Mouse (Mus musculus): ENCODE data around the gene Gm3594. TPM values are rescaled to one million over a fixed set of nuclear protein-coding genes. Genes with fewer than 3 reads are reported as not detected.
"Not testable (repeated sequence)": the region's sequence is repeated elsewhere in the genome, so short reads cannot be mapped to it uniquely, and the experiment has no call there.

Gm3594 gene
- not detected in 2 replicates for polyA plus RNA-seq (2014; fragmentation: Nextera tagmentation; extraction: Ambion mirVana)

DNA sequence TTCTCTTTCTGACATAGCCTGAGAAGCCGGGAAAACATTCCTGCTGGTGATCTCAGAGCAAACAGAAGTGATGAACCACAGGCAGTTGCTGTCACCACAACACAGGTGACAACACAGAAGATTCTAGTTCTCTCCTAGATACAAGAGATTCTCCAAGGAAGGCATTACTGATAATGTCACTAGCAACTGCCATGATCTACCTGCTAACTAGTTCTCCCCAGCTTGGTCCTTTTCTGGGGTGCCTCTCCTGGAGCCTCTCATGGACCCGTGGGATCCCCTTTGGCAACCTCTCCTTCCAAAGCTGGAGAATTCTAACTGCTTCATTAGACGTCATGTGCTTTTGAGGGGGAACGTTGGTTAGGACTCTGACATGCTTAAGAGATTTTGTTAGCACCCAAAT lies at the start of gene Gm3594:
Gm3594 (minus strand) TSS at position 101 of the 400 bp plus-strand sequence.
- no CpG with 5 or more reads among the region's 4 CpGs for WGBS

DNA sequence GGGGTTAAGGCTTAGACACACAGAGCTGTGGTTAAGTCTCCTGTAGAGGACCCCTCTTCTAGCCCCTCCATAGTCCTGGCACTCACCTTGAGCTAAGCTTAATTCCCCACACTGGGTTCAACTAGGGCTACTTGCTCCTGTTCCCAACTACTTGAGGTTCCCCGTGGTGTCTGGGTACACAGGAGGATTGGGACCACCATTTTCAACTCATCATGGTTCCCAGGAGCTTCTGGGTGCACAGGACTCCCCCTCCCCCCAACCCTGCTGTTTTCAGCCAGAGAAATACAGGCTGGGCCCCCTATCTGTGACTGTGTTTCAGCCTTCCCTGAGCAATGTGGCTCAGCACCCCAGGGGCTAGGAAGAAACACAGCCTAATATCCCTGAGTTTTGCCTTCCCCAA lies 41.9 kb upstream of the Gm3594 start:
- 36% methylated on average over 1 of the region's 1 CpGs for WGBS
- not testable (repeated sequence) for ATAC-seq (ENCODE audit: low read depth); H3K27ac ChIP-seq (ENCODE audit: low read depth, low read length); H3K27me3 ChIP-seq (ENCODE audit: control insufficient read depth, insufficient read depth, low read length); H3K36me3 ChIP-seq (ENCODE audit: control insufficient read depth, insufficient read depth, low read length); H3K9ac ChIP-seq (replicated peaks; ENCODE audit: low read depth, low read length); H3K4me2 ChIP-seq (ENCODE audit: low read depth, low read length); H3K4me3 ChIP-seq (ENCODE audit: low read depth, low read length); H3K9me3 ChIP-seq (ENCODE audit: control insufficient read depth, low read length); H3K4me1 ChIP-seq (ENCODE audit: control insufficient read depth, insufficient read depth, low read length)

More for the DNA sequence above, at the start of gene Gm3594:
- not testable (repeated sequence) for H3K27ac ChIP-seq (ENCODE audit: low read depth, low read length); ATAC-seq (ENCODE audit: low read depth); H3K9ac ChIP-seq (replicated peaks; ENCODE audit: low read depth, low read length); H3K4me3 ChIP-seq (ENCODE audit: low read depth, low read length); H3K9me3 ChIP-seq (ENCODE audit: control insufficient read depth, low read length); H3K4me2 ChIP-seq (ENCODE audit: low read depth, low read length); H3K27me3 ChIP-seq (ENCODE audit: control insufficient read depth, insufficient read depth, low read length); H3K36me3 ChIP-seq (ENCODE audit: control insufficient read depth, insufficient read depth, low read length); H3K4me1 ChIP-seq (ENCODE audit: control insufficient read depth, insufficient read depth, low read length)

DNA sequence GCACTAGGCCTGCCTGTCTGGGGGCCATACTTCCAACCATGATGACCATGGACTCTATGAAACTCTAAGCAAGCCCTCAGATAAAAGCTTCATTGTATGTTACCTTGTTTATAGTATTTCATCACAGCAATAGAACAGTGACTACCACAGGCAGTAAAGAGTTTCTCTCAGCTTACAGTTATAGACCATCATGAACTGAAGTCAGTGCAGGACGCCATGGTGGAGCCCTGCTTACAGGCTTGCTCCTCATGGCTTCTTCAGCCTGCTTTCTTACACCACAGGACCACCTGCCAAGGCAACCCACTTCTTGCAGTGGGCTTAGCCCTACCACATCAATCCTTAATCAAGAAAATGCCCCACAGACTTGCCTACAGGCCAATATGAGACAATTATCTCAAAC lies 41.1 kb upstream of the Gm3594 start:
- not testable (repeated sequence) for H3K27ac ChIP-seq (ENCODE audit: low read depth, low read length); ATAC-seq (ENCODE audit: low read depth); H3K27me3 ChIP-seq (ENCODE audit: control insufficient read depth, insufficient read depth, low read length); H3K9me3 ChIP-seq (ENCODE audit: control insufficient read depth, low read length); H3K4me3 ChIP-seq (ENCODE audit: low read depth, low read length); H3K4me1 ChIP-seq (ENCODE audit: control insufficient read depth, insufficient read depth, low read length); H3K36me3 ChIP-seq (ENCODE audit: control insufficient read depth, insufficient read depth, low read length); H3K4me2 ChIP-seq (ENCODE audit: low read depth, low read length); H3K9ac ChIP-seq (replicated peaks; ENCODE audit: low read depth, low read length)
- WGBS = no CpG with 5 or more reads among the region's 1 CpGs

DNA sequence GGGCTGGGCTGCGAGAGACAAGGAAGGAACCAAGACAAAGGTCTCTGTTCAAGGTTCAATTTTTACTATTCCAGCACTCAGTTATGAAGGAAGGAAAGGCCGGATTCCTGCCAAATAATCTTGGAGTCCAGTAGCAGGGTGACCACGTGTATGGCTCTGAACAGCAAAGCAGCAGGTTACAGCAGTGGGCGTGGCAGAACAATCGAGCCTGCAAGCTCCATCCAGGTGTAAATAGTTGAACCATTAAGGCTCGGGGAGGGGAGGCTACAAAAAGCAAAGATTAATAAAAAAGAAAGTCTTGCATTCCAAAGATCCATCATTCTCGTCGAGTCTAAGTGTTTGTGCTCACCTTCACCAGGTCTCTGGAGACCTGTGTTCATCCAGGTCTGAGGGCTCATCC lies 37.7 kb upstream of the Gm3594 start:
- 77% methylated on average over 7 of the region's 8 CpGs for WGBS
- ATAC-seq (ENCODE audit: low read depth); H3K27ac ChIP-seq (ENCODE audit: low read depth, low read length); H3K4me2 ChIP-seq (ENCODE audit: low read depth, low read length); H3K4me1 ChIP-seq (ENCODE audit: control insufficient read depth, insufficient read depth, low read length); H3K9me3 ChIP-seq (ENCODE audit: control insufficient read depth, low read length); H3K9ac ChIP-seq (replicated peaks; ENCODE audit: low read depth, low read length); H3K36me3 ChIP-seq (ENCODE audit: control insufficient read depth, insufficient read depth, low read length); H3K4me3 ChIP-seq (ENCODE audit: low read depth, low read length); H3K27me3 ChIP-seq (ENCODE audit: control insufficient read depth, insufficient read depth, low read length): not testable (repeated sequence)

DNA sequence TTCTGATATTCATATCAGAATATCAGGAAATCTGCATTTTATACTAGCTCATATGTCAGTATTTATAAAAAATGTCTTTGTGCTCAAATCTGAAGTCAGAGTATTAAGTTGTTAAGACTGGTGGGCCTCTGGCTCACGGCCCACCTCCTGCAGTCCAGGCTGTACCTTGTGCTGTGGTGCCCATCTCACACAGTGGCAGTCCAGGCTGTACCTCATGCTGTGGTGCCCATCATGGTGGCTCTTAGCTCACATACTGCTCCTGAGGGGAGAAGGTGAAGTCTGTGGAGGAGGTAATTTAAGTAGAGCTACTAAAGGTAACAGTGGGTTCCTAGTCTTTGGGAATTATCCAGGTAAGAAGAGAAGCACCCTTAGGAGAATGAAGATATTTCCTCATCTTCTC lies 27.4 kb upstream of the Gm3594 start:
- not testable (repeated sequence) for H3K4me1 ChIP-seq (ENCODE audit: control insufficient read depth, insufficient read depth, low read length); H3K9ac ChIP-seq (replicated peaks; ENCODE audit: low read depth, low read length); H3K27ac ChIP-seq (ENCODE audit: low read depth, low read length); H3K4me3 ChIP-seq (ENCODE audit: low read depth, low read length); H3K9me3 ChIP-seq (ENCODE audit: control insufficient read depth, low read length); H3K4me2 ChIP-seq (ENCODE audit: low read depth, low read length); ATAC-seq (ENCODE audit: low read depth); H3K27me3 ChIP-seq (ENCODE audit: control insufficient read depth, insufficient read depth, low read length); H3K36me3 ChIP-seq (ENCODE audit: control insufficient read depth, insufficient read depth, low read length)
- WGBS = 94% methylated on average over 1 of the region's 1 CpGs

DNA sequence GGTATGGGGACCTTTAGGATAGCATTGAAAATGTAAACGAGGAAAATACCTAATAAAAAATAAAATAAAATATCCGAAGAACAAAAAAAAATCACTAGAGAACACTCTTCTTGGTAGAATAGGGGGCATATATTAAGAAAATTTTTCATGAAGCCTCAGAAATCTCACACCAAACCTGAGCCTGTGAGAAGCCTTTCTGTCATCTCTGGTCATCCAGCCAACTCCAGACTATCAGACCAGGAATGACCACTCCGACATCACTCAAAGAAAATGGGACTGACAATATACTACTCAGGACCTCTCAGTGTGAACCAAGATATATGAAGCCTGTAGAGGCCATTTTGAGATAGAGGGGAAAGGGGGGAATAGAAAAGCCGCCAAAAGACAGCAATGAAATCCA lies 3.6 kb downstream of the Gm3594 start:
- H3K4me1 ChIP-seq (ENCODE audit: control insufficient read depth, insufficient read depth, low read length); H3K36me3 ChIP-seq (ENCODE audit: control insufficient read depth, insufficient read depth, low read length); H3K4me2 ChIP-seq (ENCODE audit: low read depth, low read length); H3K4me3 ChIP-seq (ENCODE audit: low read depth, low read length); ATAC-seq (ENCODE audit: low read depth); H3K27me3 ChIP-seq (ENCODE audit: control insufficient read depth, insufficient read depth, low read length); H3K9ac ChIP-seq (replicated peaks; ENCODE audit: low read depth, low read length); H3K27ac ChIP-seq (ENCODE audit: low read depth, low read length); H3K9me3 ChIP-seq (ENCODE audit: control insufficient read depth, low read length): not testable (repeated sequence)
- 83% methylated on average over 2 of the region's 4 CpGs for WGBS

DNA sequence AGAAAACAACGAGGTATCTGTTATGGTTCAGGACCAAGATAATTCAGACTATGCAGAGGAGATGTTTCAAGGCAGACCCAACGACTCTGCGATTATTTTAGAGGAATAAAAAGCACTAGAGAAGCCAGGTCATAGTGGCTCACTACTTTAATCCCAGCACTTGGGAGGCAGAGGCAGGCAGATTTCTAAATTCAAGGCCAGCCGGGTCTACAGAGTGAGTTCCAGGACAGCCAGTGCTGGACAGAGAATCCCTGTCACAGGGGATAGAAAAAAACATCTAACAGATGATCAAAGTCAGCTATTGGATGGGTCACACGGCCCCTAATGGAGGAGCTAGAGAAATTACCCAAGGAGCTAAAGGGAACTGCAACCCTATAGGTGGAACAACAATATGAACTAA lies 4.2 kb downstream of the Gm3594 start:
- not testable (repeated sequence) for H3K9me3 ChIP-seq (ENCODE audit: control insufficient read depth, low read length); H3K9ac ChIP-seq (replicated peaks; ENCODE audit: low read depth, low read length); H3K4me1 ChIP-seq (ENCODE audit: control insufficient read depth, insufficient read depth, low read length); ATAC-seq (ENCODE audit: low read depth); H3K4me3 ChIP-seq (ENCODE audit: low read depth, low read length); H3K36me3 ChIP-seq (ENCODE audit: control insufficient read depth, insufficient read depth, low read length); H3K27ac ChIP-seq (ENCODE audit: low read depth, low read length); H3K4me2 ChIP-seq (ENCODE audit: low read depth, low read length); H3K27me3 ChIP-seq (ENCODE audit: control insufficient read depth, insufficient read depth, low read length)
- WGBS = 44% methylated on average over 1 of the region's 5 CpGs

DNA sequence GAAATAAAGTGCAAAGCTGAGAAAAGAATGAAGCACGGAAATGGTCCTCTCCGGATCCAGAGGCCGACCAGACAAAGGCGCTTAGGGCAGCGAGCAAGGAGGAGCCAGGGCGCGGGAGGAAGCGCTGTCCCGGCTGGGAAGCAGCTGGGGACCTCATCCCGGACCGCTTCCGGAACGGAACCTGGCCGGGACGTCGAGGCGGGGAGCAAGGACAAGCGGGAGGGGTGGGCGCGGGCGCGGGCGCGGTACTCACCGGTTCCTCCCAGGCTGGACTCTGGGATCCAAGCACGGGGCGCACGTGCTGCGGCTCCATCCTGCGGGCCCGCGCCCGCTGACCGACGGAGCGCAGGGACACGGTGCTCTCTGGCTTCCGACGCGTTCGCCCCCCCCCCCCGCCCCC lies 17.6 kb downstream of the Gm3594 start:
- 10% methylated on average over 9 of the region's 42 CpGs for WGBS
- not testable (repeated sequence) for ATAC-seq (ENCODE audit: low read depth); H3K4me1 ChIP-seq (ENCODE audit: control insufficient read depth, insufficient read depth, low read length); H3K9me3 ChIP-seq (ENCODE audit: control insufficient read depth, low read length); H3K4me3 ChIP-seq (ENCODE audit: low read depth, low read length); H3K27ac ChIP-seq (ENCODE audit: low read depth, low read length); H3K27me3 ChIP-seq (ENCODE audit: control insufficient read depth, insufficient read depth, low read length); H3K36me3 ChIP-seq (ENCODE audit: control insufficient read depth, insufficient read depth, low read length); H3K9ac ChIP-seq (replicated peaks; ENCODE audit: low read depth, low read length)
- H3K4me2 ChIP-seq (ENCODE audit: low read depth, low read length) = peak overlapping the region; percentile 36; the same call in 1 of the 2 replicates

DNA sequence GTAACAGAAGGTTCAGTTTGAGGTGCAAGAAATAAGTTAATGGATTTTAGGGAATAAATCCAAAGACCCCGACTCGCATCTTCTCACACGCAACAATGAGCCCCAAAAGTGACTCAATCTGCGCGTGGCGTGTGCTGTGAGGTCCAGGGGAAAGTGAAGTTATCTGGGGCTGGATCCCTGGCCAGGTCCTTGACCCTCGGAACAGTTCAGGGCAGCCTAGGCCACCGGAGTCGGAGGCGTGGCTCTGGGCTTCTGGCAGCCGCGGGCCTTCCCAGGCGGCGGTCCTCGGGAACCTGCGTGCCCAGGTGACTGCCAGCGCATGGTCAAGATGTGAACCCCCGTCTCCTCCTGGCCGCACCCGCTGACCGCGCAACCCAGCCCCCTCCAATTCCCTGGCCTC lies 18.1 kb downstream of the Gm3594 start:
- H3K4me2 ChIP-seq (ENCODE audit: low read depth, low read length) = peak overlapping the region; percentile 36; the same call in 1 of the 2 replicates
- not testable (repeated sequence) for H3K36me3 ChIP-seq (ENCODE audit: control insufficient read depth, insufficient read depth, low read length); ATAC-seq (ENCODE audit: low read depth); H3K4me1 ChIP-seq (ENCODE audit: control insufficient read depth, insufficient read depth, low read length); H3K27ac ChIP-seq (ENCODE audit: low read depth, low read length); H3K9ac ChIP-seq (replicated peaks; ENCODE audit: low read depth, low read length); H3K27me3 ChIP-seq (ENCODE audit: control insufficient read depth, insufficient read depth, low read length); H3K9me3 ChIP-seq (ENCODE audit: control insufficient read depth, low read length)
- WGBS = 23% methylated on average over 16 of the region's 22 CpGs
- peak overlapping the region; percentile 26 for H3K4me3 ChIP-seq (ENCODE audit: low read depth, low read length)

DNA sequence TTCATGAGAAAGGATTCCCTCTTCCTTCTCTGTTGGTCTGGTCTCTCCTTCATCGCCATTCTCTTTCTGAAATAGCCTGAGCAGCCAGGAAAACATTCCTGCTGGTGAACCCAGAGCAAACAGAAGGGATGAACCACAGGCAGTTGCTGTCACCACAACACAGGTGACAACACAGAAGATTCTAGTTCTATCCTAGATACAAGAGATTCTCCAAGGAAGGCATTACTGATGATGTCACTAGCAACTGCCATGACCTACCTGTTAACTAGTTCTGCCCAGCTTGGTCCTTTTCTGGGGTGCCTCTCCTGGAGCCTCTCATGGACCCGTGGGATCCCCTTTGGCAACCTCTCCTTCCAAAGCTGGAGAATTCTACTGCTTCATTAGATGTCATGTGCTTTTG lies 32.0 kb downstream of the Gm3594 start, which contains the start of gene Gm3591:
Gm3591 (minus strand) TSS at position 101 of the 400 bp plus-strand sequence.
- no CpG with 5 or more reads among the region's 2 CpGs for WGBS
- not testable (repeated sequence) for ATAC-seq (ENCODE audit: low read depth); H3K9ac ChIP-seq (replicated peaks; ENCODE audit: low read depth, low read length); H3K27ac ChIP-seq (ENCODE audit: low read depth, low read length); H3K9me3 ChIP-seq (ENCODE audit: control insufficient read depth, low read length); H3K4me2 ChIP-seq (ENCODE audit: low read depth, low read length); H3K36me3 ChIP-seq (ENCODE audit: control insufficient read depth, insufficient read depth, low read length); H3K27me3 ChIP-seq (ENCODE audit: control insufficient read depth, insufficient read depth, low read length); H3K4me3 ChIP-seq (ENCODE audit: low read depth, low read length); H3K4me1 ChIP-seq (ENCODE audit: control insufficient read depth, insufficient read depth, low read length)

Data from neural tube, embryonic 14.5 days (tissue).